Mouse (Mus musculus): ENCODE results near the gene Ccdc153.

- TF ChIP-seq GATA1 (IDR thresholded peaks at IDR 0.05; ENCODE audit: borderline replicate concordance, low read length) (no peak), FLI1 (IDR thresholded peaks at IDR 0.05; ENCODE audit: low read length) (no peak)
Measured at GRCm38 (mm10) chr9:44261388-44261787, 20.9 kb downstream of the Ccdc153 start.

Data from megakaryocyte, embryonic 14.5 days (primary cell).